11 mouse cellular contexts compared by ENCODE assay signal in the genomic region with DNA sequence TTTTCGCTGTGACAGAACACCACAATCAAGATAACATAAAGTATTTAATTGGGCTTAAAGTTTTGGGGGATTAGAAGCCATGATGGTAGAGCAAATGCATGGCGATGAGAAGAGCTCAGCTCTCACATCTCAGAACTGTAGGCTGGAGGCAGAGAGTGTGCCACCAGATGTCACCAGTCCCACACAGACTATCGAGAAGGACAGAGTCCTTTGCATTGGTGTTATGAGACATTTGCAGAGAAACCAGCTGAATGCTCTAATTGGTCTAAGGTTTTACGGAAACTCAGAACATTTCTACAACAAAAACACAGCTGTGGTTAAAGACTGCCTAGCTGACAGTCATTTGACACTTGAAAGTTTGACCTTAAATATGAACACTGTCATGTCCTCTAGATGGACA. TPM values are rescaled to one million over a fixed set of nuclear protein-coding genes. Genes with fewer than 3 reads are reported as not detected.
DNase-seq lines count a peak whose midpoint lies in the region; ATAC-seq and TF ChIP-seq lines count a peak whose summit lies in the region.
"Had no signal": no experiment of that assay in that cellular context is flagged by ENCODE, and none has a peak within 500 bp of the region (broad histone marks: within the 10 kb centered on the region; RNA-seq: fewer than 3 reads in every experiment).

No protein-coding gene starts in this region.

- H3K36me3 ChIP-seq in heart, postnatal 0 days (replicated peaks; ENCODE audit: control insufficient read depth, insufficient read depth, low read length): peaks cover 71% of the 10 kb centered on the region
- peaks cover 4% of the 10 kb centered on the region; the same call in 1 of the 2 replicates for H3K36me3 ChIP-seq in stomach, postnatal 0 days (ENCODE audit: control insufficient read depth, insufficient read depth, low read length)
- H3K36me3 ChIP-seq: midbrain, embryonic 13.5 days had no signal

- H3K27me3 ChIP-seq in heart, postnatal 0 days (ENCODE audit: control insufficient read depth, insufficient read depth, low read length): no peaks in the 10 kb centered on the region
- no peaks in the 10 kb centered on the region for H3K27me3 ChIP-seq in stomach, postnatal 0 days (ENCODE audit: control insufficient read depth, insufficient read depth, low read length)
- H3K27me3 ChIP-seq: limb, embryonic 13.5 days; midbrain, embryonic 13.5 days had no signal

- peak overlapping the region; percentile 23 for H3K27ac ChIP-seq in heart, postnatal 0 days (ENCODE audit: low read depth)
- no peak overlapping the region for H3K27ac ChIP-seq in stomach, postnatal 0 days (replicated peaks)
- H3K27ac ChIP-seq: limb, embryonic 13.5 days; midbrain, embryonic 13.5 days had no signal

- peak; percentile 27 for DNase-seq in adrenal gland, adult 2 months
- no peak for DNase-seq in adrenal gland, postnatal 36 days
- DNase-seq in heart, postnatal 0 days (ENCODE audit: low spot score): no peak
- no peak for DNase-seq in heart, postnatal 25 days (ENCODE audit: low spot score)
- peak; percentile 26 to 48 for DNase-seq in right cerebral cortex, adult 2 months (ENCODE audit: low spot score in 2 of 2)
- no peak for DNase-seq in right cerebral cortex, postnatal 4 days
- no peak for DNase-seq in stomach, postnatal 0 days (ENCODE audit: low spot score)
- no peak for DNase-seq in left cerebral cortex, postnatal 4 days

- no peak overlapping the region for H3K4me2 ChIP-seq in heart, postnatal 0 days (ENCODE audit: low read depth, low read length)
- H3K4me2 ChIP-seq in stomach, postnatal 0 days (replicated peaks; ENCODE audit: low read depth): no peak overlapping the region
- H3K4me2 ChIP-seq: limb, embryonic 13.5 days; midbrain, embryonic 13.5 days had no signal

- no peak for ATAC-seq in heart, postnatal 0 days (ENCODE audit: insufficient read depth, low read depth)
- ATAC-seq in stomach, postnatal 0 days (ENCODE audit: low FRiP score, low TSS enrichment): no peak
- ATAC-seq: intestine, embryonic 16.5 days; midbrain, embryonic 13.5 days had no signal

- peaks cover 40% of the 10 kb centered on the region for H3K4me1 ChIP-seq in heart, postnatal 0 days (ENCODE audit: control insufficient read depth, insufficient read depth)
- no peaks in the 10 kb centered on the region for H3K4me1 ChIP-seq in stomach, postnatal 0 days (replicated peaks; ENCODE audit: control insufficient read depth, insufficient read depth)
- H3K4me1 ChIP-seq: limb, embryonic 13.5 days; midbrain, embryonic 13.5 days had no signal

- TF ChIP-seq CTCF in heart, postnatal 0 days (IDR thresholded peaks at IDR 0.05; ENCODE audit: low read depth): peak; percentile 58
- peak; percentile 76 for TF ChIP-seq CTCF in stomach, postnatal 0 days (IDR thresholded peaks at IDR 0.05; ENCODE audit: low read depth)

- intact Hi-C loops in heart, postnatal 25 days (cut with DNase I): no loop called here
- intact Hi-C loops in left cerebral cortex, postnatal 4 days (cut with DNase I): loop anchor here (2.0 to 10.0 kb wide), 2 partner anchors 120 to 592 kb away; a partner anchor contains a TSS

- WGBS in heart, postnatal 0 days: 60% methylated on average over 4 of the region's 4 CpGs
- WGBS in stomach, postnatal 0 days: 75% methylated on average over 4 of the region's 4 CpGs

- H3K9ac ChIP-seq in heart, postnatal 0 days (replicated peaks; ENCODE audit: low read depth, low read length): 0 out of 2 replicates have a peak overlapping the region, but pooled peaks have one; percentile 20
- no peak overlapping the region; the same call in 1 of the 2 replicates for H3K9ac ChIP-seq in stomach, postnatal 0 days (ENCODE audit: low read length)
- H3K9ac ChIP-seq: limb, embryonic 13.5 days; midbrain, embryonic 13.5 days had no signal

- H3K9me3 ChIP-seq in heart, postnatal 0 days (replicated peaks; ENCODE audit: control insufficient read depth, low read length): no peaks in the 10 kb centered on the region
- no peaks in the 10 kb centered on the region for H3K9me3 ChIP-seq in stomach, postnatal 0 days (ENCODE audit: control insufficient read depth, low read length)
- H3K9me3 ChIP-seq: limb, embryonic 13.5 days; midbrain, embryonic 13.5 days had no signal

- TF ChIP-seq EP300 in heart, postnatal 0 days (IDR thresholded peaks at IDR 0.05; ENCODE audit: low read depth): no peak
- no peak for TF ChIP-seq EP300 in stomach, postnatal 0 days (optimal IDR thresholded peaks at IDR 0.05)

- H3K4me3 ChIP-seq in heart, postnatal 0 days (ENCODE audit: low read depth, low read length): no peak overlapping the region
- no peak overlapping the region for H3K4me3 ChIP-seq in stomach, postnatal 0 days (ENCODE audit: low read depth, low read length)
- H3K4me3 ChIP-seq: limb, embryonic 13.5 days; midbrain, embryonic 13.5 days had no signal

RNA-seq across cellular contexts. Expression of a gene that starts 44.8 kb away (rescaled TPM):
- total RNA-seq in adrenal gland, adult 2 months (2021): 10 to 100 TPM; 15.3 to 16.5 TPM
- polyA plus RNA-seq in adrenal gland, adult 2 months (2012; rRNA removed): 1.6 TPM in 2 replicates
- total RNA-seq in adrenal gland, postnatal 36 days (2021): 10 to 100 TPM; 17.5 to 18.7 TPM
- total RNA-seq in heart, postnatal 0 days (2014; rRNA removed; ENCODE audit: low replicate concordance): 14.8 and 18.5 TPM in 2 replicates
- 15.4 and 17.1 TPM in 2 replicates for polyA plus RNA-seq in heart, postnatal 0 days (2015; fragmentation: Nextera tagmentation; extraction: Ambion mirVana)
- total RNA-seq in heart, postnatal 25 days (2021): 10 to 100 TPM; 18.6 to 19.5 TPM
- 10.7 and 11.2 TPM in 2 replicates for polyA plus RNA-seq in stomach, postnatal 0 days (2015; fragmentation: Nextera tagmentation; extraction: Ambion mirVana)
- total RNA-seq in left cerebral cortex, postnatal 4 days (2021): 10 to 100 TPM; 24.6 to 26.6 TPM

RNA-seq across cellular contexts. Expression of a gene that starts 44.8 kb away (rescaled TPM):
- total RNA-seq in adrenal gland, adult 2 months (2021): 10 to 100 TPM; 31.7 to 32.2 TPM
- 20.4 and 21.2 TPM in 2 replicates for polyA plus RNA-seq in adrenal gland, adult 2 months (2012; rRNA removed)
- 10 to 100 TPM; 27.9 to 35.8 TPM for total RNA-seq in adrenal gland, postnatal 36 days (2021)
- total RNA-seq in heart, postnatal 0 days (2014; rRNA removed; ENCODE audit: low replicate concordance): 8.7 and 18.7 TPM in 2 replicates
- polyA plus RNA-seq in heart, postnatal 0 days (2015; fragmentation: Nextera tagmentation; extraction: Ambion mirVana): 3.6 and 4.5 TPM in 2 replicates
- total RNA-seq in heart, postnatal 25 days (2021): 10 to 100 TPM; 12.9 to 13.2 TPM
- polyA plus RNA-seq in stomach, postnatal 0 days (2015; fragmentation: Nextera tagmentation; extraction: Ambion mirVana): 4.6 and 5.7 TPM in 2 replicates
- 10 to 100 TPM; 42.6 to 44.5 TPM for total RNA-seq in left cerebral cortex, postnatal 4 days (2021)

RNA-seq across cellular contexts. Expression of a gene that starts 53.5 kb away (rescaled TPM):
- 10 to 100 TPM; 20.0 to 37.1 TPM for total RNA-seq in adrenal gland, adult 2 months (2021)
- 15.4 and 16.0 TPM in 2 replicates for polyA plus RNA-seq in adrenal gland, adult 2 months (2012; rRNA removed)
- total RNA-seq in adrenal gland, postnatal 36 days (2021): 10 to 100 TPM; 25.4 to 27.6 TPM
- 2,555 and 2,942 TPM in 2 replicates for total RNA-seq in heart, postnatal 0 days (2014; rRNA removed; ENCODE audit: low replicate concordance)
- polyA plus RNA-seq in heart, postnatal 0 days (2015; fragmentation: Nextera tagmentation; extraction: Ambion mirVana): 974 and 1,129 TPM in 2 replicates
- 1,000 to 10,000 TPM; 2,139 to 2,275 TPM for total RNA-seq in heart, postnatal 25 days (2021)
- 124 and 126 TPM in 2 replicates for polyA plus RNA-seq in stomach, postnatal 0 days (2015; fragmentation: Nextera tagmentation; extraction: Ambion mirVana)
- total RNA-seq in left cerebral cortex, postnatal 4 days (2021): 10 to 100 TPM; 25.2 to 26.7 TPM

Comparison
In these comparisons a context has a peak if more than half of its experiments do, and no peak if none do; other contexts are left out.
1. DNase-seq: peak in adrenal gland, adult 2 months (single experiment) and right cerebral cortex, adult 2 months (2 of 2); none in adrenal gland, postnatal 36 days (0 of 2), heart, postnatal 0 days (single experiment), heart, postnatal 25 days (single experiment), right cerebral cortex, postnatal 4 days (single experiment), stomach, postnatal 0 days (single experiment) and left cerebral cortex, postnatal 4 days (single experiment).
2. RNA of a gene that starts 53.5 kb away (total RNA-seq): 2,555 to 2,942 TPM in heart, postnatal 0 days and 2,139 to 2,275 TPM in heart, postnatal 25 days; 20.0 to 37.1 TPM in adrenal gland, adult 2 months, 25.4 to 27.6 TPM in adrenal gland, postnatal 36 days and 25.2 to 26.7 TPM in left cerebral cortex, postnatal 4 days; every median in the first group is over 10 times any median in the second.